Mouse (Mus musculus): Measurements from ENCODE around the gene Gm36028. TPM values are rescaled to one million over a fixed set of nuclear protein-coding genes. Genes with fewer than 3 reads are reported as not detected.

The Gm36028 gene
- polyA plus RNA-seq, 1 experiment from 2014 or later = not detected

DNA sequence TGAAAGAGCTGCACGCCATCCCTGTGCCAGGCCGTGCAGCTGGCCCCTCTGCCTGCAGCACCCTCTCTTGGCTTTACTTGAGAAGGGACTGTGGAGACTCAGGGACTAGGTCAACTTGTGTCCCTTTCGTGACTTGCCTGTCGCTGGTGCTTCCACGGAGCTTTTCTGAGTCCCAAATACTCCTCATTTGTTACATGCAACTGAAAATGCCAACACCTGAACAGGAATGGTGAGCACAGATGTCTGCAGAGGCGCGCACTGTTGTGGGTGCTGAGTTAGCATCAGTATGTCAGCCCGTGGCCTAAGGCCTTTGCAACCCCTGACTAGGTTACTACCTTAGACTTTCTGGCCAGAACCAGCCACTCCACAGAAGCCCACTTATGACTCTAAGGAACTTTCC lies 49.1 kb downstream of the Gm36028 start:
- no peaks in the 10 kb centered on the region for H3K9me3 ChIP-seq (ENCODE audit: control insufficient read depth, low read depth, low read length)
- WGBS = 74% methylated on average over 8 of the region's 8 CpGs
- H3K27me3 ChIP-seq (ENCODE audit: control insufficient read depth, insufficient read depth, low read length) = no peaks in the 10 kb centered on the region
- H3K4me3 ChIP-seq (ENCODE audit: low read depth, low read length) = no peak overlapping the region
- H3K27ac ChIP-seq (ENCODE audit: low read length) = no peak overlapping the region
- H3K4me1 ChIP-seq (ENCODE audit: control insufficient read depth, insufficient read depth, low read length) = peaks cover 37% of the 10 kb centered on the region
- H3K4me2 ChIP-seq (replicated peaks; ENCODE audit: low read depth, low read length) = no peak overlapping the region
- H3K9ac ChIP-seq (replicated peaks; ENCODE audit: low read depth, low read length) = no peak overlapping the region
- ATAC-seq (ENCODE audit: insufficient number of reproducible peaks, insufficient read depth, low FRiP score, low read depth) = no peak
- peaks cover 14% of the 10 kb centered on the region; the same call in 1 of the 2 replicates for H3K36me3 ChIP-seq (ENCODE audit: control insufficient read depth, insufficient read depth, low read length)

DNA sequence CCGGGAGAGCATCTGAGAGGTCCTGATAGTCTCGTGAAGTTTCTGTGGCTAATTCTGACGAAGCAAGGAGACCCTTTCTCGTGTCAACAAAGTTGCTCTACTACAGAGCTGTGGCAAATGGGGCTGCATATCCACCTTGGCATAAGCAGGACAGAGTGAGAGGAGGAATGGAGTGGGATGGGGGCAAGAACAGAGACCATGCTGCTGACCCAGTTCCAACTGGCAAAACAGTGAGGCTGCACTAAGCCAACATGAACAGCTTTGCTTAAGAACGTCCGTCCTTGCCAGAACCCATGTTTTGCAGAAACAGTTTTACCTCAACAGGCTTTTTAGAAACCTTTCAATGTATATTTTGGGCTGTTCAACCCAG lies 51.3 kb downstream of the Gm36028 start:
- Histone ChIP-seq H3K4me2 (replicated peaks; ENCODE audit: low read depth, low read length) (no peak overlapping the region), H3K27ac (ENCODE audit: low read length) (peak overlapping the region; percentile 87), H3K27me3 (ENCODE audit: control insufficient read depth, insufficient read depth, low read length) (no peaks in the 10 kb centered on the region), H3K4me3 (ENCODE audit: low read depth, low read length) (no peak overlapping the region), H3K36me3 (ENCODE audit: control insufficient read depth, insufficient read depth, low read length) (peaks cover 4% of the 10 kb centered on the region; the same call in 1 of the 2 replicates), H3K4me1 (ENCODE audit: control insufficient read depth, insufficient read depth, low read length) (peaks cover 37% of the 10 kb centered on the region), H3K9ac (replicated peaks; ENCODE audit: low read depth, low read length) (no peak overlapping the region), H3K9me3 (ENCODE audit: control insufficient read depth, low read depth, low read length) (no peaks in the 10 kb centered on the region)
- 66% methylated on average over 6 of the region's 6 CpGs for WGBS
- ATAC-seq (ENCODE audit: insufficient number of reproducible peaks, insufficient read depth, low FRiP score, low read depth) = no peak

DNA sequence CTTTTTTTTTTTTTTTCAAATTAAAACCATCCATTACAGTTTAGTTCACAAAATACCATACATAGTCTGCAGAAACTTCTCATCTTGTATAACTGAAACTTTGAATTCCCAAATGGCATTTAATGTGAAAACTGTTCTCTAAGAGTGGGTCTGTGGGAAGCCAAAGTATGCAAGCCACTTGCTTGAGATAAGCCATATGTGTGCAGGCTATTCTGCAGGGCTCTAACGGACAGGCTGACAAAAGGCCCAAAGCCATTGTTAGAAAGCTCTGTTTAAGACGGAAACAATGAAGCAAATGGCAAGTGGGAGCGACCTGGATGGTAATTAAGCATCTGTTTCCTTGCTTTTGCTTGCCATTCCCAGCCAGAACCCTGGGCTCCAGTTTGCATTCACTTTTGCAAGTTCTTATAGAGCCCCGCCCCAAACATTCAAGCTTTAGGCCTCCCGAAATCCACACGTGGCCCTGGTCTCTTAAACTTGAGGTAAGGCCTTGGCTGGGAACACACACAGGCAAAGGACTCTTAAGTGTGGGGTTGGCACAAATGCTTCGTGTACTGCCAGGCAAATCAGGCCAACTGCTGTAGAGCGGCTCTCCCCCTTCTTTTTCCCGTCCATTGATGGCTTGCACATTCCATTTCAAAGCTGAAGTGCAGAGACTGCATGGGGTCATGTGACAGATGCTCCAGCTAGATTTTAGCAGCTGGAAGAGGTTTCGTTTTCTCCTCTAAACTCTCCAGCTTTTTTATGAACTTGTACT lies 51.9 kb downstream of the Gm36028 start:
- no peaks in the 10 kb centered on the region for H3K27me3 ChIP-seq (ENCODE audit: control insufficient read depth, insufficient read depth, low read length)
- no peak overlapping the region for H3K9ac ChIP-seq (replicated peaks; ENCODE audit: low read depth, low read length)
- peaks cover 6% of the 10 kb centered on the region for H3K36me3 ChIP-seq (ENCODE audit: control insufficient read depth, insufficient read depth, low read length)
- no peaks in the 10 kb centered on the region for H3K9me3 ChIP-seq (ENCODE audit: control insufficient read depth, low read depth, low read length)
- no peak overlapping the region for H3K4me2 ChIP-seq (replicated peaks; ENCODE audit: low read depth, low read length)
- H3K27ac ChIP-seq (ENCODE audit: low read length) = peak overlapping the region; percentile 87
- no peak overlapping the region for H3K4me3 ChIP-seq (ENCODE audit: low read depth, low read length)
- H3K4me1 ChIP-seq (ENCODE audit: control insufficient read depth, insufficient read depth, low read length) = peaks cover 36% of the 10 kb centered on the region
- WGBS = 46% methylated on average over 10 of the region's 10 CpGs
- no peak for ATAC-seq (ENCODE audit: insufficient number of reproducible peaks, insufficient read depth, low FRiP score, low read depth)

DNA sequence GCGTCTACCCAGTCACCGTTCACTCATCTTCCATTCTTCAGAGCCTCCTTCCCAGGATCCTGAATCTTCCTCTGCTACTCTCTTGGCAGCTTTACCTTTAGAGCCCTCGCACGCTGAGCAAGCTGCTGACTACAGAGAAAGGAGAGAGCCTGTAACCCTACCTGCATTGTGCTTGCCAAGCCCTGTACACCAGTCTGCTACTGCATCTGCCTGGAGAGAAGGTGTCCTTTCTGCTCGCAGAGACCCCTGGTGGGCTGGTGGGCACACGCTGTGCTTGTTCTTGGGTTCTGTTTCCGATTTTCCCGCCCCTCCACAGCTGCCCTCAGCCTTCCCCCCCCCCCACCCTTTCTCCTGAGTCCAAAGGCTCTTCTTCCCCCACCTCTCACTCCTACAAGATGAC lies 53.7 kb downstream of the Gm36028 start:
- Histone ChIP-seq H3K36me3 (ENCODE audit: control insufficient read depth, insufficient read depth, low read length) (peaks cover 18% of the 10 kb centered on the region), H3K9ac (replicated peaks; ENCODE audit: low read depth, low read length) (no peak overlapping the region), H3K4me3 (ENCODE audit: low read depth, low read length) (no peak overlapping the region), H3K4me1 (ENCODE audit: control insufficient read depth, insufficient read depth, low read length) (peaks cover 19% of the 10 kb centered on the region), H3K27ac (ENCODE audit: low read length) (no peak overlapping the region), H3K4me2 (replicated peaks; ENCODE audit: low read depth, low read length) (no peak overlapping the region), H3K27me3 (ENCODE audit: control insufficient read depth, insufficient read depth, low read length) (no peaks in the 10 kb centered on the region), H3K9me3 (ENCODE audit: control insufficient read depth, low read depth, low read length) (no peaks in the 10 kb centered on the region; the same call in 1 of the 2 replicates)
- WGBS = 77% methylated on average over 7 of the region's 8 CpGs
- no peak for ATAC-seq (ENCODE audit: insufficient number of reproducible peaks, insufficient read depth, low FRiP score, low read depth)

DNA sequence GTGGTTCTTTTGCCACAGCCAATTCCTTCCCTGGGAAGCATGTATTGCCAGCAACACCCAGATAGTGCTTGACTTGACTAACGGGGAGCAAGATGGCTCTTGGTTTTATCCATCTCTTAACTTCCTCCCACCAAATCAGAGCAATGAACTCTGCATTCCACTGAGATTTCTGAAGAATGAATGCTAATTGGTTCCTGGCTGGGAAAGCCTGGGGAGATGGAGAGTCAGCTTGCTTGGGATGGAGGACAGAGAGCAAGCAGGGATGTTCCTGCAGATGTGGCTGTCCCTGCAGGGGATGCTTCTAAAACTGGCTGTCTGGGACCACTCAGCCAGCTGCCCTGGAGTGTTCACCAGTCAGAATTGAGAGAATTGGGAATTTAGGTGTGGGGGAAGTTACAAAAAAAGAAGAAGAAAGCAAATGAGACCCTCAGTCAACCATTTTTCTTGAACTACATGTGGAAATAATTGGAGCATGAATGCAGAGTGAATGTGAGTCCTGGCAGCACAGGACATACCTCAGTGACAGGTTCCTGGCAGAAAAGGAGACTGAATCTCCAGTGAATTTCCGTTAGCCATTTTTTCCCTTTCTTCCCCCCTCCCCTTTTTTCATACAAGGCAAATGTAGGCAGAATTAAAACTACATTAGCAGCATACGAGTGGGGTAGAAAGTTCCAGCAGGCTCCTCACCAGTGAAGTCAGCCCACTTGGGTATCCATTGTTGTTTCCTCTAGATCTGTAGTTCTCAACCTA lies 55.0 kb downstream of the Gm36028 start:
- Histone ChIP-seq H3K36me3 (ENCODE audit: control insufficient read depth, insufficient read depth, low read length) (peaks cover 18% of the 10 kb centered on the region), H3K9me3 (ENCODE audit: control insufficient read depth, low read depth, low read length) (no peaks in the 10 kb centered on the region; the same call in 1 of the 2 replicates), H3K4me1 (ENCODE audit: control insufficient read depth, insufficient read depth, low read length) (peaks cover 11% of the 10 kb centered on the region), H3K4me2 (replicated peaks; ENCODE audit: low read depth, low read length) (no peak overlapping the region), H3K4me3 (ENCODE audit: low read depth, low read length) (no peak overlapping the region), H3K27ac (ENCODE audit: low read length) (peak overlapping the region; percentile 27; the same call in 1 of the 2 replicates), H3K27me3 (ENCODE audit: control insufficient read depth, insufficient read depth, low read length) (no peaks in the 10 kb centered on the region), H3K9ac (replicated peaks; ENCODE audit: low read depth, low read length) (no peak overlapping the region)
- no peak for ATAC-seq (ENCODE audit: insufficient number of reproducible peaks, insufficient read depth, low FRiP score, low read depth)
- WGBS = 57% methylated on average over 3 of the region's 3 CpGs

DNA sequence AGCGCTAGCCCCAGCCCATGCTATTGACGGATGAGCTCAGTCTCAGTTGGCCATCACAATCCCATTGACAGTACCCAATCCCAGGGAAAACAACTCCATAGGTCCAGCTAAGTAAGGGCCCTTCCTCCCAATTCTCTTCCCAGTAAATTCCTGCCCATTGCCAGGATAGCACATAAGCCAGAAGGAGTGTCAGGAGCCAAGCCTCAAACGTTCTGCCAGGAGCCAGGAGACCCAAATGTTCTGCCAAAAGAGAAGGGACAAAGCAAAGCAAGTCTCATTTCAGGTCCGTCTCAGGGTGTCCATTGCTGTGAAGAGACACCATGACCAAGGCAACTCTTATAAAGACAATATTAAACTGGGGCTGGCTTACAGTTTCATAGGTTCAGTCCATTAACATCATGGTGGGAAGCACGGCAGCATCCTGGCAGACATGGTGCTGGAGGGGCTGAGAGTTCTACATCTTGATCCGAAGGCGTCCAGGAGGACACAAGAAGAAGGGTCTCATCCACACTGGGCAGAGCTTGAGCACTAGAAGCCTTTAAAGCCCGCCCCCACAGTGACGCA lies 57.5 kb downstream of the Gm36028 start:
- WGBS = 94% methylated on average over 9 of the region's 9 CpGs
- Histone ChIP-seq H3K4me1 (ENCODE audit: control insufficient read depth, insufficient read depth, low read length) (peaks cover 8% of the 10 kb centered on the region; the same call in 1 of the 2 replicates), H3K36me3 (ENCODE audit: control insufficient read depth, insufficient read depth, low read length) (peaks cover 23% of the 10 kb centered on the region), H3K4me3 (ENCODE audit: low read depth, low read length) (no peak overlapping the region), H3K27ac (ENCODE audit: low read length) (no peak overlapping the region), H3K4me2 (replicated peaks; ENCODE audit: low read depth, low read length) (no peak overlapping the region), H3K27me3 (ENCODE audit: control insufficient read depth, insufficient read depth, low read length) (no peaks in the 10 kb centered on the region), H3K9me3 (ENCODE audit: control insufficient read depth, low read depth, low read length) (no peaks in the 10 kb centered on the region; the same call in 1 of the 2 replicates), H3K9ac (replicated peaks; ENCODE audit: low read depth, low read length) (no peak overlapping the region)
- no peak for ATAC-seq (ENCODE audit: insufficient number of reproducible peaks, insufficient read depth, low FRiP score, low read depth)

DNA sequence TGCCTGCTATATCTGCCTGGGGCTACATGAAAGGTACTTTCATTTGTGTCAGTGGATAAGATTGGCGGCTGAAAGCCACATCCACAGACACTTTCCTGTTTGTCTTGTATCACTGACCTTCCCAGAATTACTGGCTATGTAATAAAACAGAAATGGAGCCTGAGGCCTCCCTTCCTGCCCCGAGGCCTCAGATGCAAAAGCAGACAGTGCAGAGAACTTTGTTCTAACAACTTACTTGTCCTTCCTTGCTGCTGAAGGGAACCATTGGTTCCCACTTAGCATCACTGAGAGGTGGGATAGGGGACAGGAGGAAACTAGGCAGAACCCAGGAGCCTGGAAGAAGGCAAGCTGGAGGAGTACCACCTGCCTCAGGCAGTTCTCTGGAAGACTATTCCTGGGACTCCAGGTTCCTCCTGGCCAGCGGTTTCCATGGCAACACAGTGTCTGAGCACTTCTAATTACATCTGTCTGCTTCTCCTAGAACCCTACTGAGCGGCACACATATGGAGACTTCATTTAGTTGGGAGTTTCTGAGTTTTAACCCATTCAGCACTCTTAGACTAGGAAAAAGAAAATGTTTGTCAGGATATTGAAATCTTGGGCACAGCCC lies 58.2 kb downstream of the Gm36028 start:
- 71% methylated on average over 4 of the region's 4 CpGs for WGBS
- Histone ChIP-seq H3K27ac (ENCODE audit: low read length) (no peak overlapping the region), H3K4me2 (replicated peaks; ENCODE audit: low read depth, low read length) (no peak overlapping the region), H3K27me3 (ENCODE audit: control insufficient read depth, insufficient read depth, low read length) (no peaks in the 10 kb centered on the region), H3K4me3 (ENCODE audit: low read depth, low read length) (no peak overlapping the region), H3K9ac (replicated peaks; ENCODE audit: low read depth, low read length) (no peak overlapping the region), H3K36me3 (ENCODE audit: control insufficient read depth, insufficient read depth, low read length) (peaks cover 23% of the 10 kb centered on the region), H3K4me1 (ENCODE audit: control insufficient read depth, insufficient read depth, low read length) (peaks cover 5% of the 10 kb centered on the region; the same call in 1 of the 2 replicates), H3K9me3 (ENCODE audit: control insufficient read depth, low read depth, low read length) (no peaks in the 10 kb centered on the region; the same call in 1 of the 2 replicates)
- no peak for ATAC-seq (ENCODE audit: insufficient number of reproducible peaks, insufficient read depth, low FRiP score, low read depth)

DNA sequence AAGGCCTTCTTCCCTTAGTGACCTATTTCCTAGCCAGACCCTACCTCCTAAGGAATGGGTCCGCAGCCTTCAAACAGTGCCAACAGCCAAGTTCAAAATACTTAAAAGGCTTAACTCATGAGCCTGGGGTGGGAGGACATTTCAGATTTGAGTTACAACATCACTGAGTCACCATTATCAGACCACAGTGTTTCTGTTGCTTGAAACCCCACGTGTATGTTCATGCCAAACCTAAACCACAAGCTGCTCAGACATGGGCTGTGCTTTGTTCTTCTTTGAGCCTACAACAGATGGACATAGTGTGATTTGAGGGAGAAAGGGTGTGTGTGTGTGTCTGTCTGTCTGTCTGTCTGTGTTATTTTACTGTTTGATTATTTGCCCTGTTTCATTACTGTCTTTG lies 59.8 kb downstream of the Gm36028 start:
- ATAC-seq (ENCODE audit: insufficient number of reproducible peaks, insufficient read depth, low FRiP score, low read depth) = no peak
- Histone ChIP-seq H3K9ac (replicated peaks; ENCODE audit: low read depth, low read length) (no peak overlapping the region), H3K4me1 (ENCODE audit: control insufficient read depth, insufficient read depth, low read length) (no peaks in the 10 kb centered on the region), H3K36me3 (ENCODE audit: control insufficient read depth, insufficient read depth, low read length) (peaks cover 23% of the 10 kb centered on the region), H3K4me2 (replicated peaks; ENCODE audit: low read depth, low read length) (no peak overlapping the region), H3K27ac (ENCODE audit: low read length) (no peak overlapping the region), H3K4me3 (ENCODE audit: low read depth, low read length) (no peak overlapping the region), H3K9me3 (ENCODE audit: control insufficient read depth, low read depth, low read length) (no peaks in the 10 kb centered on the region; the same call in 1 of the 2 replicates), H3K27me3 (ENCODE audit: control insufficient read depth, insufficient read depth, low read length) (no peaks in the 10 kb centered on the region)
- 80% methylated on average over 2 of the region's 2 CpGs for WGBS

All from stomach, embryonic 14.5 days (tissue).